Mouse (Mus musculus) R1 (cell line): ENCODE measurements at regions not wholly inside any gene's neighbourhood (a gene's known extent, or its start where the extent isn't known, plus 50 kb on each side); places are given as distances from the start of the nearest gene placed in this dataset.

Experiments
- DNase-seq: peaks from one replicate; pipeline ENCODE4 v3.0.0-alpha.2; 2018; ENCODE audit warnings: low read depth, low spot score

- DNase-seq, result no peak
These were observed 84.2 kb downstream of the Ddx1 start for GRCm38 (mm10) chr12:13164791-13165190.

GRCm38 (mm10) chr12:13161051-13161450, 88.0 kb downstream of the Ddx1 start:
- DNase-seq, result no peak

GRCm38 (mm10) chr12:13159346-13160055, 89.5 kb downstream of the Ddx1 start:
- peak; percentile 10 for DNase-seq

DNA sequence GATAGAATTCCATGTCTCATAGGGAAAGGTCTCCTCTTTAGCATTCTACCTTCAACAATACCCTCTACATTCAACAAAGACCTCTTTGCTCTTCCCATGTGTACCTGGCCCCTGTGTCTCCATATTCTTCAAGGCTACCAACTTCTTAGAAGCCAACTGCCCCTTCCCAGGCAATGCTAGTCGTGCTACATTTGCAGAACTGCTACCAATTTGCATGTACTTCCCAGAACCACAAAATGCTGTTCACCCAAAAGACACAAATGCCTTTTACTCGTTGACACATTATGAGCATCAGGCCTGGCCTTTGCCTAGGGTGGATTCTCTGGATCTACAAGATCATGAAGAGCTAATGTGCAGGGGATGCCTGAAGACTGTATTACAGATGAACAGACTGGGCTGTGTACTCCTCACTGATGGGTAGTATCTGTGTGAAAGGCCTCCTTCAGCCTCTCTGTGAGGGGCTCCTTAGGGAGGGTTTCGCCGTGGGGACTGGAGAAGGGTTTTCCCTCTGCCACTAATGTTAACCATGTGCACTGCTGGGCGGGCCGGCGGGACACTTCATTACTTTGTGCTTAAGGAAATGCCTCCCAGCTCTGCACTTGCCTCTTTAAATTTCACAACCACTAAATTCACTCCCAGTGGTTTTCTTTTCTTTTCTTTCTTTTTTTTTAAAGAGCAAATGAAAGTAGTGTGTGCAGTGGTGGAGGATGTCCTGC, 91.2 kb downstream of the Ddx1 start:
- no peak for DNase-seq

- DNase-seq, result no peak
These were observed 91.9 kb downstream of the Ddx1 start for GRCm38 (mm10) chr12:13157089-13157488.

DNA sequence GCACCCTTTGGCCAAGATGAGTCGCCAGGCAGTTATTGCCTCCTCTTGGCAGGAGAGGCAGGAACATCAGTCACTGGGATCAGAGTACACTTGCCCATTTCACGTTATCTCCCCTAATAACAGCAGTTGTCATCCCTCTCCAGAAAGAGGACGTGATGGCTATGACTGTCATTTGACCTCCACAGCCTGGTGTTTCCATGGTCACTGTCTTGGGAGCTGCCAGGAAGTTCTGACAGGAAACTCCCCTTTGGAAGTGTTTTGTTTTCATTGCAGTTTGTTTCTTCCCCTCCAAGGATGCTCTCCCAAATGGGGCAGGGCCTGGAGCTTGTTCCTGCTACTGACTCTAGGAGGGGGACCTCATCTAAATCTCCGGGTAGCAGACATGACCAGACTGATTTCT, 98.3 kb downstream of the Ddx1 start:
- DNase-seq, result no peak

GRCm38 (mm10) chr12:13147251-13147650, 101.8 kb downstream of the Ddx1 start:
- no peak for DNase-seq

- DNase-seq, result no peak
These were observed 103.6 kb downstream of the Ddx1 start for GRCm38 (mm10) chr12:13145186-13146115.

- no peak for DNase-seq
These were observed 104.3 kb downstream of the Ddx1 start for GRCm38 (mm10) chr12:13144739-13145138.

DNA sequence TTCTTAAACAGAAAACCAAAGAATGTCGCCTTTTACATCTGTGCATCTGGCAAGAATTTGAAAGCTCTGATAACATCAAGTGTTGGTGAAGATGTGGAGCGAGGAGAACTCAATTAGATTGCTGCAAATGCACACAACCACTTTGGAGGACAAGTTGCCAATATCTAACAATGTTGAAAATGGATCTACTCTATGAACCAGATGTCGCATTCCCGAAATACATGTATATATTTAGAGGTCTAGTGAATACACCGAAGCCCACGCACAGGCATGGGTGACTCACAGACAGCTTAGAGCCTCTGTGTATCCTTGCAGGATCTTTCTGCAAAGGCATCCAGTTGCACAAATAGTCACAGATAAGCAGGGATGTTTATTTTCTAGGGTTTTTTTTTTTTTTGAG, 108.4 kb downstream of the Ddx1 start:
- no peak for DNase-seq

GRCm38 (mm10) chr12:13139189-13139588, 109.8 kb downstream of the Ddx1 start:
- no peak for DNase-seq

GRCm38 (mm10) chr12:13134168-13134567, 114.8 kb downstream of the Ddx1 start:
- no peak for DNase-seq

DNA sequence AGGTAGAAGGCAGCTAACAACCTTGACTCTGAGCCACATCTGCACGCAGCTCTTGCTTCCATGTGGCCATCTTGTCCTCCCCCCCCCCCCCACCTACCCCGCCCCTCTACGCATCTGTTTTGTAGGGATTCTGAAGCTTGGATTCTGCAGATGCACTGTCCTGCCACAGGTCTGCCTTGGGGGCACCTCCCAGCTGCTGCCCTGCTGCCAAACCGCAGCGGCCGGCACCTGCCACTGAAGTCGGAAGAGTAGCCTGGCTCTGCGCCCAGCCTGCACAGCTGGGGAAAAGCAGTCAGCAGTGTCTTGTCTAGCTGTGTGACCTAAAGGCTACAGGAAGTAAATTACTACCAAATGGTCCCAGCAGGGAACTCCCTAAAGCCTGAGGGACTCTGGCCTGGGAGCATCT, 119.3 kb downstream of the Ddx1 start:
- DNase-seq, result no peak

DNA sequence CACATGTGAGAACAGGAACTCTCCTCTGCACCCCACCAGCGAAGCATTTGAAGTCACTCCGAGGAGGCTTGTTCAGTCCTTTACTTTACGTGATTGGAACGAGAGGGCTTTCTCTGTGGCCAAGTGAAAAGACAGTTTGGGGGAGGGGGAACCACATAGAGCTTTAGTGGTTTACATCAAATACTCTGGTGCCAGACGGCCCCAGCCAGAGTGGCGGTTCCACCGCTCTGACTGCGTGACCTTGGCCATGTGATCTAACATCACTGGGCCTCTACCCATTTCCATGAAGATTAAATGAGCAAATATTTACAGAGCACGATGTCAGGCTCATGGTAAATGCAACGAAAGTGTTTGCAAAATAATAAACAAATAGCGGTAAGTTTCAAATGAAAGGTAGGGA, 121.6 kb downstream of the Ddx1 start:
- no peak for DNase-seq

GRCm38 (mm10) chr12:13125054-13125453, 124.0 kb downstream of the Ddx1 start:
- no peak for DNase-seq

DNA sequence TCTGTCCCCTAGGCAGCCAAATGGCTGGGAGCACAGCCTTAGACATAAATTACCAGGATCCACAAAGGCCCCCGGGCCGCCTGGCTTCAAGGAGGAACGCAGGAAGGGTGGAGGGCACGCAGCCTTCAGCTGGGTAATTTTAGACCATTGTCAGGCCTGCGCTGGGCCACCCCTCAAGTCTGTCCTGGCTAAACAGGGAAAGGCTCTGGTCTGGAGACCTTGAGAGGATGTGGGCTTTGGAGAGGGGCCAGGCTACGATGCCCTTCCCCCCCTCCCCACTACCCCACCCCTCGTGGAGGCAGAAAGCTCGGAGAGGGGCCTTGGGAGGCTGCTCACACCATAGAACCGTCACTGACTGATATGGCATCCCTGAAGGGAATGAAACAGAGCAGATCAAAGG, 126.7 kb downstream of the Ddx1 start:
- DNase-seq, result no peak

DNA sequence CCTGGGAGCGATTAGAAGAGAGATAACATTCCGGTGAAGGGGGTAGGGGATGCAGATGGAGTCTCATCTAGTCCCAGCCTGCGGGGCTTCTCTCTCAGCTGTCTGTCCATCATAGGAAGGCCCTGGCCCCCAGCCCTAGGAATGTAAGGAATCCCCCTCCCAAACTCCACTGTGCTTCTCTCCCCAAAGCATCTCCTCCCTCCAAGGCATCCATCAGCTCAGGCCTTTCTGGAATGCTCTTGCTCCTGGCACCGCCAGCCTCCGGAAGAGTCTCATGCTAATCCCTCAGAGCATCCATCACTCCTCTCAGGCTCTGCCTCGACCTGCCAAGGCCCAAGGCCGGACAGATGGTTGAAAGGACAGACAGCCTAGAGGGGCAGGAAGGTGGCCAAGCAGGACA, 128.4 kb downstream of the Ddx1 start:
- DNase-seq, result peak; percentile 17

- DNase-seq, result no peak
These were observed 129.4 kb downstream of the Ddx1 start for GRCm38 (mm10) chr12:13119653-13120052.

GRCm38 (mm10) chr12:13118026-13118425, 131.0 kb downstream of the Ddx1 start:
- no peak for DNase-seq

- no peak for DNase-seq
These were observed 134.7 kb downstream of the Ddx1 start for GRCm38 (mm10) chr12:13114341-13114740.

- DNase-seq, result no peak
These were observed 142.1 kb downstream of the Ddx1 start for GRCm38 (mm10) chr12:13106931-13107330.
